Mouse (Mus musculus) neural tube, embryonic 13.5 days (tissue): Measurements from ENCODE around the gene Tppp. TPM values are rescaled to one million over a fixed set of nuclear protein-coding genes. Genes with fewer than 3 reads are reported as not detected.

Experiments used
- ATAC-seq: fragments of 200-750 bp; cut with Nextera tagmentation; 2 replicates; pipeline ENCODE4 v1.8.0; 2017; ENCODE audit warnings: low read depth, mild to moderate bottlenecking, moderate TSS enrichment, moderate library complexity
- H3K27ac ChIP-seq: fragments of 300-500 bp; sonication (generic); replicated peaks from 2 replicates; pipeline ENCODE4 v1.5.1; 2015; ENCODE audit warnings: moderate library complexity, mild to moderate bottlenecking, inconsistent platforms
- H3K27me3 ChIP-seq: fragments of 300-500 bp; sonication (generic); 2 replicates; pipeline ENCODE4 v1.6.1; 2015; ENCODE audit warnings: mild to moderate bottlenecking, inconsistent platforms
- H3K36me3 ChIP-seq: fragments of 300-500 bp; sonication (generic); 2 replicates; pipeline ENCODE4 v1.6.1; 2015; ENCODE audit warnings: mild to moderate bottlenecking, inconsistent platforms
- H3K4me1 ChIP-seq: fragments of 300-500 bp; sonication (generic); replicated peaks from 2 replicates; pipeline ENCODE4 v1.6.1; 2015; ENCODE audit warnings: inconsistent platforms
- H3K4me2 ChIP-seq: fragments of 300-500 bp; sonication (generic); 2 replicates; pipeline ENCODE4 v1.6.1; 2015; ENCODE audit warnings: inconsistent platforms, mild to moderate bottlenecking, moderate library complexity
- H3K4me3 ChIP-seq: fragments of 300-500 bp; sonication (generic); 2 replicates; pipeline ENCODE4 v1.5.1; 2015; ENCODE audit warnings: mild to moderate bottlenecking, inconsistent platforms
- H3K9ac ChIP-seq: fragments of 300-500 bp; sonication (generic); 2 replicates; pipeline ENCODE4 v1.6.1; 2015; ENCODE audit warnings: moderate library complexity, mild to moderate bottlenecking, inconsistent platforms
- H3K9me3 ChIP-seq: fragments of 300-500 bp; sonication (generic); 2 replicates; pipeline ENCODE4 v1.6.1; 2016; ENCODE audit warnings: inconsistent platforms
- WGBS: fragments of 180-500 bp; shearing (Covaris S2); methylation state at CpG from one replicate; pipeline ENCODE4 v1.1.7; 2015; 5-methylcytosine and 5-hydroxymethylcytosine counted together
- polyA plus RNA-seq: library from polyadenylated mRNA; unstranded; fragments of >200 nt; fragmentation: Nextera tagmentation; extraction: Ambion mirVana; gene quantifications from 2 replicates; pipeline ENCODE4 v1.2.1, GENCODE M21; 2015

Gene Tppp
- 6.5 and 6.7 TPM in 2 replicates for polyA plus RNA-seq

- peaks cover 17% of the 10 kb centered on the region for H3K4me1 ChIP-seq
- H3K4me3 ChIP-seq = peak within 1 kb of the TSS; percentile 59
- H3K27ac ChIP-seq = peak within 1 kb of the TSS; percentile 79
- H3K4me2 ChIP-seq = peak within 1 kb of the TSS; percentile 89
- H3K27me3 ChIP-seq = peaks cover 35% of the 10 kb centered on the region
- H3K9me3 ChIP-seq = no peaks in the 10 kb centered on the region
- H3K36me3 ChIP-seq = no peaks in the 10 kb centered on the region
- under 1% methylated on average over 56 of the region's 56 CpGs for WGBS
- peak; percentile 93 for ATAC-seq
- H3K9ac ChIP-seq = peak within 1 kb of the TSS; percentile 76
These were observed at the start of gene Tppp for GRCm38 (mm10) chr13:74008948-74009718. Gene Tppp (plus strand): TSS chr13:74009407.

GRCm38 (mm10) chr13:73960117-73960652 is 49.0 kb upstream of the Tppp start:
- Histone ChIP-seq H3K36me3 (peaks cover 76% of the 10 kb centered on the region), H3K9me3 (no peaks in the 10 kb centered on the region), H3K27me3 (no peaks in the 10 kb centered on the region), H3K27ac (no peak overlapping the region), H3K4me3 (no peak overlapping the region), H3K9ac (no peak overlapping the region), H3K4me1 (no peaks in the 10 kb centered on the region), H3K4me2 (no peak overlapping the region)
- 92% methylated on average over 10 of the region's 10 CpGs for WGBS
- ATAC-seq = no peak

- Histone ChIP-seq H3K27ac (no peak overlapping the region), H3K4me3 (no peak overlapping the region), H3K9me3 (no peaks in the 10 kb centered on the region), H3K4me2 (no peak overlapping the region), H3K4me1 (no peaks in the 10 kb centered on the region), H3K36me3 (peaks cover 66% of the 10 kb centered on the region), H3K9ac (no peak overlapping the region), H3K27me3 (no peaks in the 10 kb centered on the region)
- 90% methylated on average over 4 of the region's 4 CpGs for WGBS
- no peak for ATAC-seq
These were observed 48.0 kb upstream of the Tppp start for GRCm38 (mm10) chr13:73961177-73961576.

GRCm38 (mm10) chr13:73963551-73963950 is 45.7 kb upstream of the Tppp start, which contains the start of gene Zdhhc11:
Gene Zdhhc11 (plus strand): TSS chr13:73963851.
- Histone ChIP-seq H3K4me1 (no peaks in the 10 kb centered on the region), H3K4me3 (no peak within 1 kb of the TSS), H3K4me2 (no peak within 1 kb of the TSS), H3K9ac (no peak within 1 kb of the TSS), H3K27ac (no peak within 1 kb of the TSS), H3K36me3 (peaks cover 44% of the 10 kb centered on the region), H3K27me3 (no peaks in the 10 kb centered on the region), H3K9me3 (no peaks in the 10 kb centered on the region)
- WGBS = 88% methylated on average over 5 of the region's 5 CpGs
- ATAC-seq = no peak

- 45% methylated on average over 12 of the region's 12 CpGs for WGBS
- peak; percentile 88 for ATAC-seq
- Histone ChIP-seq H3K27ac (no peak overlapping the region), H3K4me1 (no peaks in the 10 kb centered on the region), H3K36me3 (no peaks in the 10 kb centered on the region), H3K4me2 (no peak overlapping the region), H3K4me3 (no peak overlapping the region), H3K9me3 (no peaks in the 10 kb centered on the region), H3K9ac (no peak overlapping the region), H3K27me3 (no peaks in the 10 kb centered on the region)
These were observed 38.4 kb upstream of the Tppp start for GRCm38 (mm10) chr13:73970545-73971448.

GRCm38 (mm10) chr13:73974523-73974922 is 34.7 kb upstream of the Tppp start:
- no peak overlapping the region for H3K4me3 ChIP-seq
- H3K9me3 ChIP-seq = no peaks in the 10 kb centered on the region
- 82% methylated on average over 3 of the region's 3 CpGs for WGBS
- no peaks in the 10 kb centered on the region for H3K4me1 ChIP-seq
- ATAC-seq = no peak
- no peaks in the 10 kb centered on the region for H3K27me3 ChIP-seq
- H3K36me3 ChIP-seq = no peaks in the 10 kb centered on the region
- no peak overlapping the region for H3K4me2 ChIP-seq
- no peak overlapping the region for H3K9ac ChIP-seq
- no peak overlapping the region for H3K27ac ChIP-seq

- no peaks in the 10 kb centered on the region for H3K9me3 ChIP-seq
- H3K27ac ChIP-seq = no peak overlapping the region
- H3K36me3 ChIP-seq = no peaks in the 10 kb centered on the region
- no peaks in the 10 kb centered on the region for H3K4me1 ChIP-seq
- no peak overlapping the region for H3K4me2 ChIP-seq
- 88% methylated on average over 5 of the region's 5 CpGs for WGBS
- ATAC-seq = no peak
- no peak overlapping the region for H3K4me3 ChIP-seq
- H3K27me3 ChIP-seq = no peaks in the 10 kb centered on the region
- H3K9ac ChIP-seq = no peak overlapping the region
These were observed 32.3 kb upstream of the Tppp start for GRCm38 (mm10) chr13:73976935-73977334.

GRCm38 (mm10) chr13:73990325-73990724 is 18.9 kb upstream of the Tppp start:
- Histone ChIP-seq H3K4me1 (no peaks in the 10 kb centered on the region), H3K4me3 (no peak overlapping the region), H3K27me3 (no peaks in the 10 kb centered on the region), H3K36me3 (no peaks in the 10 kb centered on the region), H3K9ac (no peak overlapping the region), H3K4me2 (no peak overlapping the region), H3K9me3 (no peaks in the 10 kb centered on the region), H3K27ac (no peak overlapping the region)
- no peak for ATAC-seq
- 76% methylated on average over 5 of the region's 5 CpGs for WGBS

- no peaks in the 10 kb centered on the region for H3K4me1 ChIP-seq
- H3K9ac ChIP-seq = no peak overlapping the region
- H3K9me3 ChIP-seq = no peaks in the 10 kb centered on the region
- 73% methylated on average over 2 of the region's 2 CpGs for WGBS
- H3K4me3 ChIP-seq = no peak overlapping the region
- no peak overlapping the region for H3K4me2 ChIP-seq
- no peak for ATAC-seq
- no peaks in the 10 kb centered on the region for H3K36me3 ChIP-seq
- no peak overlapping the region for H3K27ac ChIP-seq
- no peaks in the 10 kb centered on the region for H3K27me3 ChIP-seq
These were observed 18.4 kb upstream of the Tppp start for GRCm38 (mm10) chr13:73990761-73991160.

- Histone ChIP-seq H3K4me2 (no peak overlapping the region), H3K27ac (no peak overlapping the region), H3K4me1 (no peaks in the 10 kb centered on the region), H3K9me3 (no peaks in the 10 kb centered on the region), H3K4me3 (no peak overlapping the region), H3K36me3 (no peaks in the 10 kb centered on the region), H3K9ac (no peak overlapping the region), H3K27me3 (no peaks in the 10 kb centered on the region)
- 81% methylated on average over 5 of the region's 5 CpGs for WGBS
- no peak for ATAC-seq
These were observed 17.9 kb upstream of the Tppp start for GRCm38 (mm10) chr13:73991267-73991666.

- Histone ChIP-seq H3K9ac (no peak overlapping the region), H3K27me3 (0 out of 2 replicates have a peak, but pooled peaks cover 3% of the 10 kb centered on the region), H3K27ac (no peak overlapping the region), H3K4me2 (no peak overlapping the region), H3K4me1 (no peaks in the 10 kb centered on the region), H3K9me3 (no peaks in the 10 kb centered on the region), H3K36me3 (no peaks in the 10 kb centered on the region), H3K4me3 (no peak overlapping the region)
- 83% methylated on average over 4 of the region's 4 CpGs for WGBS
- ATAC-seq = no peak
These were observed 12.8 kb upstream of the Tppp start for GRCm38 (mm10) chr13:73996456-73996855.

- no peak overlapping the region for H3K27ac ChIP-seq
- H3K4me3 ChIP-seq = no peak overlapping the region
- no peak overlapping the region for H3K9ac ChIP-seq
- no peak overlapping the region for H3K4me2 ChIP-seq
- peaks cover 3% of the 10 kb centered on the region; the same call in 1 of the 2 replicates for H3K27me3 ChIP-seq
- no peaks in the 10 kb centered on the region for H3K36me3 ChIP-seq
- no peaks in the 10 kb centered on the region for H3K4me1 ChIP-seq
- ATAC-seq = no peak
- H3K9me3 ChIP-seq = no peaks in the 10 kb centered on the region
These were observed 8.7 kb upstream of the Tppp start for GRCm38 (mm10) chr13:74000519-74000918.
